9 mouse cellular contexts compared by ENCODE assay signal in genomic region chr16:32814539-32814938, GRCm38 (mm10). TPM values are rescaled to one million over a fixed set of nuclear protein-coding genes. Genes with fewer than 3 reads are reported as not detected.
DNase-seq lines count a peak whose midpoint lies in the region; ATAC-seq and TF ChIP-seq lines count a peak whose summit lies in the region.
"Had no signal": no experiment of that assay in that cellular context is flagged by ENCODE, and none has a peak within 500 bp of the region (broad histone marks: within the 10 kb centered on the region; RNA-seq: fewer than 3 reads in every experiment).

No protein-coding gene starts in this region.

- WGBS in forebrain, embryonic 13.5 days = 26% methylated on average over 14 of the region's 14 CpGs
- 29% methylated on average over 14 of the region's 14 CpGs for WGBS in hindbrain, embryonic 10.5 days
- 25% methylated on average over 14 of the region's 14 CpGs for WGBS in limb, embryonic 10.5 days
- 36% methylated on average over 14 of the region's 14 CpGs for WGBS in midbrain, embryonic 10.5 days

- H3K36me3 ChIP-seq in forebrain, embryonic 13.5 days (ENCODE audit: poor library complexity, severe bottlenecking) = no peaks in the 10 kb centered on the region
- no peaks in the 10 kb centered on the region for H3K36me3 ChIP-seq in hindbrain, embryonic 10.5 days
- no peaks in the 10 kb centered on the region for H3K36me3 ChIP-seq in limb, embryonic 10.5 days
- no peaks in the 10 kb centered on the region for H3K36me3 ChIP-seq in midbrain, embryonic 10.5 days

- ATAC-seq in forebrain, embryonic 13.5 days = no peak

- peak overlapping the region; percentile 57 for H3K4me2 ChIP-seq in forebrain, embryonic 13.5 days

- peaks cover 12% of the 10 kb centered on the region for H3K4me1 ChIP-seq in forebrain, embryonic 13.5 days
- peaks cover 21% of the 10 kb centered on the region for H3K4me1 ChIP-seq in hindbrain, embryonic 10.5 days (replicated peaks)
- H3K4me1 ChIP-seq in limb, embryonic 10.5 days = peaks cover 22% of the 10 kb centered on the region
- peaks cover 19% of the 10 kb centered on the region for H3K4me1 ChIP-seq in midbrain, embryonic 10.5 days

- intact Hi-C loops in heart, postnatal 25 days (cut with DNase I) = loop anchor here (5.0 to 10.0 kb wide), 3 partner anchors 63 to 340 kb away; partner anchors contain the start of genes Fyttd1 and Rubcn

- no peaks in the 10 kb centered on the region for H3K27me3 ChIP-seq in forebrain, embryonic 13.5 days
- H3K27me3 ChIP-seq in hindbrain, embryonic 10.5 days (ENCODE audit: insufficient read depth, poor library complexity, severe bottlenecking) = peaks cover 10% of the 10 kb centered on the region; the same call in 1 of the 2 replicates
- peaks cover 6% of the 10 kb centered on the region for H3K27me3 ChIP-seq in limb, embryonic 10.5 days (ENCODE audit: low read depth, poor library complexity, severe bottlenecking)
- peaks cover 12% of the 10 kb centered on the region for H3K27me3 ChIP-seq in midbrain, embryonic 10.5 days (ENCODE audit: low read depth, poor library complexity, severe bottlenecking)

- TF ChIP-seq CTCF in brain, embryonic 14.5 days (IDR thresholded peaks at IDR 0.05; ENCODE audit: borderline replicate concordance, extremely low read depth, insufficient read depth, insufficient read length) = no peak

- no peaks in the 10 kb centered on the region for H3K9me3 ChIP-seq in forebrain, embryonic 13.5 days (replicated peaks)
- H3K9me3 ChIP-seq in hindbrain, embryonic 10.5 days = no peaks in the 10 kb centered on the region
- no peaks in the 10 kb centered on the region for H3K9me3 ChIP-seq in limb, embryonic 10.5 days (replicated peaks)
- H3K9me3 ChIP-seq in midbrain, embryonic 10.5 days (replicated peaks) = no peaks in the 10 kb centered on the region

- DNase-seq in heart, adult 11 months = peak; percentile 95
- DNase-seq in heart, postnatal 25 days (ENCODE audit: low spot score) = no peak
- DNase-seq in brain, embryonic 14.5 days (ENCODE audit: low read depth) = peak; percentile 61
- peak; percentile 34 for DNase-seq in hindbrain, embryonic 10.5 days (ENCODE audit: low spot score)
- peak; percentile 54 for DNase-seq in limb, embryonic 10.5 days (ENCODE audit: low spot score)
- DNase-seq in midbrain, embryonic 10.5 days (ENCODE audit: low spot score) = peak; percentile 29
- DNase-seq in testis, postnatal 10 days (ENCODE audit: low spot score) = peak; percentile 56

- peak overlapping the region; percentile 30 for H3K4me3 ChIP-seq in forebrain, embryonic 13.5 days
- H3K4me3 ChIP-seq in hindbrain, embryonic 10.5 days = peak overlapping the region; percentile 44
- H3K4me3 ChIP-seq in limb, embryonic 10.5 days = peak overlapping the region; percentile 43
- peak overlapping the region; percentile 45 for H3K4me3 ChIP-seq in midbrain, embryonic 10.5 days

- peak overlapping the region; percentile 45; the same call in 1 of the 2 replicates for H3K9ac ChIP-seq in forebrain, embryonic 13.5 days

- H3K27ac ChIP-seq in forebrain, embryonic 13.5 days = no peak overlapping the region
- peak overlapping the region; percentile 59; the same call in 1 of the 2 replicates for H3K27ac ChIP-seq in hindbrain, embryonic 10.5 days
- H3K27ac ChIP-seq in limb, embryonic 10.5 days = peak overlapping the region; percentile 69; the same call in 1 of the 2 replicates
- no peak overlapping the region for H3K27ac ChIP-seq in midbrain, embryonic 10.5 days (replicated peaks)

- no peak for TF ChIP-seq POLR2A in brain, embryonic 14.5 days (IDR thresholded peaks at IDR 0.05; ENCODE audit: borderline replicate concordance, extremely low read depth, insufficient read depth, insufficient read length, poor library complexity, severe bottlenecking)

RNA-seq across cellular contexts. Expression of gene Smbd1, which starts 4.3 kb away (rescaled TPM):
- total RNA-seq in heart, postnatal 25 days (2021) = not detected
- polyA plus RNA-seq in brain, embryonic 14.5 days (2012; rRNA removed) = not detected in 2 replicates
- not detected in 2 replicates for polyA plus RNA-seq in forebrain, embryonic 13.5 days (2015; fragmentation: Nextera tagmentation; extraction: Ambion mirVana)
- polyA plus RNA-seq in hindbrain, embryonic 10.5 days (2016; fragmentation: Nextera tagmentation; extraction: Ambion mirVana) = not detected in 2 replicates
- polyA plus RNA-seq in limb, embryonic 10.5 days (2016; fragmentation: Nextera tagmentation; extraction: Ambion mirVana) = not detected in 2 replicates
- polyA plus RNA-seq in midbrain, embryonic 10.5 days (2016; fragmentation: Nextera tagmentation; extraction: Ambion mirVana) = not detected in 2 replicates
- total RNA-seq: left cerebral cortex, postnatal 10 days had no signal

RNA-seq across cellular contexts. Expression of gene Muc20, which starts 17.3 kb away (rescaled TPM):
- under 1 TPM in 1 of 2 experiments, not detected in 1; 0.22 TPM for total RNA-seq in heart, postnatal 25 days (2021)
- polyA plus RNA-seq in brain, embryonic 14.5 days (2012; rRNA removed) = 0.03 and 0.05 TPM in 2 replicates
- not detected in 2 replicates for polyA plus RNA-seq in forebrain, embryonic 13.5 days (2015; fragmentation: Nextera tagmentation; extraction: Ambion mirVana)
- polyA plus RNA-seq in hindbrain, embryonic 10.5 days (2016; fragmentation: Nextera tagmentation; extraction: Ambion mirVana) = 0.09 TPM in 1 of 2 replicates, not detected in the other
- polyA plus RNA-seq in limb, embryonic 10.5 days (2016; fragmentation: Nextera tagmentation; extraction: Ambion mirVana) = not detected in 2 replicates
- not detected in 2 replicates for polyA plus RNA-seq in midbrain, embryonic 10.5 days (2016; fragmentation: Nextera tagmentation; extraction: Ambion mirVana)
- total RNA-seq: left cerebral cortex, postnatal 10 days had no signal

Comparison
In these comparisons a context has a peak if more than half of its experiments do, and no peak if none do; other contexts are left out.
1. H3K27ac ChIP-seq: peak in hindbrain, embryonic 10.5 days (single experiment) and limb, embryonic 10.5 days (single experiment); none in forebrain, embryonic 13.5 days (single experiment) and midbrain, embryonic 10.5 days (single experiment).
2. Peak in every context shown above with its lines, with median percentiles within 50 percentile points of each other: H3K4me3 ChIP-seq.